Mouse (Mus musculus) MEL-GATA-1-ER (cell line): Measurements from ENCODE around the gene Cyb5d1.

Experiments used
- DNase-seq: peaks from one replicate; pipeline ENCODE4 v3.0.0-alpha.2; 2012; ENCODE audit warnings: low read depth; ENCODE audit errors: extremely low read depth

Gene Cyb5d1

GRCm38 (mm10) chr11:69416509-69416908, 21.1 kb upstream of the Cyb5d1 start:
- DNase-seq: no peak

- DNase-seq: no peak
Measured at GRCm38 (mm10) chr11:69415668-69416451, 20.4 kb upstream of the Cyb5d1 start.

- DNase-seq: no peak
Measured at GRCm38 (mm10) chr11:69415327-69415667, 19.9 kb upstream of the Cyb5d1 start.

- no peak for DNase-seq
Measured at GRCm38 (mm10) chr11:69414421-69415326, 19.2 kb upstream of the Cyb5d1 start.

GRCm38 (mm10) chr11:69413221-69414181, 18.1 kb upstream of the Cyb5d1 start, which contains the start of gene Kdm6b:
Kdm6b (minus strand) TSS chr11:69413675.
- DNase-seq: no peak

- no peak for DNase-seq
Measured at GRCm38 (mm10) chr11:69412548-69412947, 17.1 kb upstream of the Cyb5d1 start.

GRCm38 (mm10) chr11:69411538-69412203, 16.2 kb upstream of the Cyb5d1 start:
- DNase-seq: no peak

GRCm38 (mm10) chr11:69411073-69411535, 15.7 kb upstream of the Cyb5d1 start:
- no peak for DNase-seq

GRCm38 (mm10) chr11:69410310-69411072, 15.1 kb upstream of the Cyb5d1 start:
- DNase-seq: no peak

- no peak for DNase-seq
Measured at GRCm38 (mm10) chr11:69410045-69410309, 14.5 kb upstream of the Cyb5d1 start.

GRCm38 (mm10) chr11:69409378-69410044, 14.1 kb upstream of the Cyb5d1 start:
- DNase-seq: no peak

- peak; percentile 95 for DNase-seq
Measured at GRCm38 (mm10) chr11:69408541-69409377, 13.3 kb upstream of the Cyb5d1 start.

GRCm38 (mm10) chr11:69407724-69408004, 12.2 kb upstream of the Cyb5d1 start:
- no peak for DNase-seq

- DNase-seq: no peak
Measured at GRCm38 (mm10) chr11:69406867-69407723, 11.7 kb upstream of the Cyb5d1 start.

- no peak for DNase-seq
Measured at GRCm38 (mm10) chr11:69406282-69406681, 10.9 kb upstream of the Cyb5d1 start.

- no peak for DNase-seq
Measured at GRCm38 (mm10) chr11:69405397-69406200, 10.2 kb upstream of the Cyb5d1 start.
